Mouse (Mus musculus) spleen, adult 2 months (tissue): ENCODE data around the gene Msrb3. TPM values are rescaled to one million over a fixed set of nuclear protein-coding genes. Genes with fewer than 3 reads are reported as not detected.

Experiments used
- DNase-seq, 2 experiments: peaks; one replicate each; pipeline versions ENCODE4 v3.0.0 to v3.0.0-alpha.2; 2012 to 2021; ENCODE audit warnings: low spot score in 2 of 2, low read depth in 1 of 2
- H3K27ac ChIP-seq: fragments of 200-500 bp; 2 replicates; pipeline ENCODE4 v1.5.1; 2012; ENCODE audit warnings: low read length, inconsistent platforms; ENCODE audit not compliant: insufficient read depth
- H3K27me3 ChIP-seq: fragments of 200-500 bp; 2 replicates; pipeline ENCODE4 v1.6.1; 2012; ENCODE audit warnings: mild to moderate bottlenecking, moderate library complexity, low read length, inconsistent platforms; ENCODE audit not compliant: control insufficient read depth, insufficient read depth
- H3K36me3 ChIP-seq: fragments of 200-500 bp; 2 replicates; pipeline ENCODE4 v1.6.1; 2012; ENCODE audit warnings: mild to moderate bottlenecking, low read length, inconsistent platforms; ENCODE audit not compliant: control insufficient read depth, insufficient read depth
- H3K4me1 ChIP-seq: fragments of 200-500 bp; 2 replicates; pipeline ENCODE4 v1.6.1; 2011; ENCODE audit warnings: inconsistent platforms; ENCODE audit not compliant: control insufficient read depth, insufficient read depth, insufficient read length
- H3K4me3 ChIP-seq: fragments of 200-500 bp; 2 replicates; pipeline ENCODE4 v1.5.1; 2011; ENCODE audit warnings: mild to moderate bottlenecking, inconsistent platforms; ENCODE audit not compliant: insufficient read depth, insufficient read length; ENCODE audit errors: extremely low read depth
- CTCF ChIP-seq: fragments of 200-500 bp; IDR thresholded peaks from 2 replicates; pipeline ENCODE4 v1.5.1; 2011; ENCODE audit warnings: mild to moderate bottlenecking, inconsistent platforms; ENCODE audit not compliant: insufficient read depth, insufficient read length, insufficient replicate concordance; ENCODE audit errors: extremely low read depth
- POLR2A ChIP-seq: fragments of 200-500 bp; IDR thresholded peaks from 2 replicates; pipeline ENCODE4 v1.6.1; 2011; ENCODE audit warnings: low read depth, low read length, inconsistent platforms
- WGBS: fragments of 180-500 bp; shearing (Covaris S2); methylation state at CpG from one replicate; pipeline ENCODE4 v1.1.7; 2018; 5-methylcytosine and 5-hydroxymethylcytosine counted together
- polyA plus RNA-seq: library from polyadenylated mRNA; depleted of rRNA; stranded (reverse); fragments of >200 nt; gene quantifications from 2 replicates; pipeline ENCODE4 v1.2.3, GENCODE M21; 2012; rRNA removed

The Msrb3 gene
- polyA plus RNA-seq, 1 experiment = 4.5 TPM

DNA sequence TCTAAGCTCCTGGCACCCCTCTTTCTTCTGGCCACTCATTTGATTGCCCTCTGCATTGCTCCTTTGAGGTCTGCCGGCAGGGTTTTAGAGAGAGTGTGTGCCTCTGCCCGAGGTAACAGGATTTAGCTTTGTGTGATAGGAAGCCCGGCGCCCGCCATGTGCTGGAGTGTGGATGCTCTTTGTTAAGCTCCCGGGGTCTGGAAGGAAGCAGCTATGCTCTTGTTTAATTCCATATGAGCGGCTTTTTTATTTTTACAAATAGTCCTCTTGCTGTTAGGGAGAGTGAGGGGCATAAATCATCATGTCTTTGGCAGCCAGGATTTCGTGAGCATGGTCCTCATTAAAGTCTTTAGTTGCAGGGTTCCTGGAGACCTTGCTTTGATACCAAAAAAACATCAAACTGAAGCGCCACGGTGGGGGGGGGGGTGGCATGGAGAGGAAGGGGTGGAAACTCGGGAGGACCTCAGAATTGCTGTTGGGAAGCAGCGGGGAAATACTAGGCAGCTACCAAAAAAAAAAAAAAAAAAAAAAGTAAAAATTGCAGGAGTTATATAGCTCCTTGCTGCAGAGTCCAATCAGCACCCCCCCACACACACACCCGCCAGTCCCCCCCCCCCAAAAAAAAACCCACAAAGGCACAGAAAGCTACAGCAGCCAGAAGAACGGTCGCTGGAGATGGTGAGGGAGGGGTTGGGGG, 154.3 kb downstream of the Msrb3 start:
- TF ChIP-seq CTCF = no peak
- TF ChIP-seq POLR2A = no peak
- WGBS = 13% methylated on average over 15 of the region's 15 CpGs
- Histone ChIP-seq H3K4me1 (no peaks in the 10 kb centered on the region; the same call in 1 of the 2 replicates), H3K27me3 (peaks cover 3% of the 10 kb centered on the region; the same call in 1 of the 2 replicates), H3K4me3 (peak overlapping the region; percentile 52; the same call in 1 of the 2 replicates), H3K36me3 (no peaks in the 10 kb centered on the region), H3K27ac (0 out of 2 replicates have a peak overlapping the region, but pooled peaks have one; percentile 4)
- no peak for DNase-seq

DNA sequence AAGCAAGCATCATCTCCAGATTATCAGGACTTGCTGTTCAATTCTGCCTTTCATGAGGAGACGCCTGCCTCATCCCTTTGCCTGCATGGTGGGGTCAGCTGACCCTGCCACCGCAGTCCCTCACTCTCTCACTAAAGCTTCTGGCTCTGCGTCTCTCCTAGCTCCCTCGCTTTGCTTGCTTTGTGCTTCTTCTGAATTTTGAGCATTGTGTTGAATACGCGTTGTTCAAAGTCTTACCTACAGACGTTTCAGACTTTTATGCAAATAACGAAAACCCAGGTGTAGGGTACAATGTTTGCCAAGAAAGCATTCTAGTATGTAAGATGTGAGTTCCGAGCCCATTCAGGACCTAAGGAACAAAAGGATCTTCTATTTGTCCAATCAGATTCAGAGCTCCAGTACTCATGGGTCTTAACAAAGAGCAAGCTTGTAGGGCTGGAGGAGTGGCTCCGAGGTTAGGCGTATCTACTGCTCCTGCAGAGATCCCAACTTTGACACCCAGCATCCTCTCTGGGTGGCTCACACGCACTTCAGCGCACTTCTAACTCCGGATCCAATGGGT, 162.3 kb downstream of the Msrb3 start:
- no peaks in the 10 kb centered on the region; the same call in 1 of the 2 replicates for H3K27me3 ChIP-seq
- no peak overlapping the region for H3K27ac ChIP-seq
- H3K36me3 ChIP-seq = no peaks in the 10 kb centered on the region
- no peaks in the 10 kb centered on the region for H3K4me1 ChIP-seq
- H3K4me3 ChIP-seq = no peak overlapping the region
- 74% methylated on average over 14 of the region's 14 CpGs for WGBS
- DNase-seq = no peak
- TF ChIP-seq CTCF (no peak), POLR2A (no peak)

- Histone ChIP-seq H3K27ac (no peak overlapping the region), H3K4me3 (no peak overlapping the region), H3K27me3 (no peaks in the 10 kb centered on the region; the same call in 1 of the 2 replicates), H3K4me1 (no peaks in the 10 kb centered on the region), H3K36me3 (no peaks in the 10 kb centered on the region)
- 24% methylated on average over 25 of the region's 25 CpGs for WGBS
- DNase-seq = no peak
- TF ChIP-seq POLR2A (no peak), CTCF (no peak)
Measured at GRCm38 (mm10) chr10:120735722-120736507, 163.0 kb downstream of the Msrb3 start.

GRCm38 (mm10) chr10:120734364-120734763, 164.5 kb downstream of the Msrb3 start:
- no peaks in the 10 kb centered on the region; the same call in 1 of the 2 replicates for H3K27me3 ChIP-seq
- no peak overlapping the region for H3K27ac ChIP-seq
- TF ChIP-seq POLR2A (no peak), CTCF (no peak)
- no peak for DNase-seq
- H3K4me1 ChIP-seq = no peaks in the 10 kb centered on the region
- WGBS = 97% methylated on average over 2 of the region's 2 CpGs
- H3K4me3 ChIP-seq = no peak overlapping the region
- no peaks in the 10 kb centered on the region for H3K36me3 ChIP-seq

Other genes with a start within 250 kb of the Msrb3 start
- 4.9 and 7.0 TPM in 2 replicates for gene Lemd3, start 80.2 kb upstream of the Msrb3 start, polyA plus RNA-seq
- gene Wif1, start 134.9 kb upstream of the Msrb3 start, polyA plus RNA-seq = not detected in 2 replicates